Mouse (Mus musculus) CH12.LX (cell line): ENCODE measurements around the gene Tmem121. TPM values are rescaled to one million over a fixed set of nuclear protein-coding genes. Genes with fewer than 3 reads are reported as not detected.
A peak's percentile ranks its signal among the peaks of the same experiment; 100 is the strongest.

ENCODE experiments used
- DNase-seq: peaks from one replicate; pipeline ENCODE4 v3.0.0-alpha.2; 2013; ENCODE audit errors: extremely low read depth
- H3K27ac ChIP-seq: 2 replicates; pipeline ENCODE4 v1.5.1; 2012; ENCODE audit warnings: low read depth, mild to moderate bottlenecking, control low read depth, moderate library complexity; ENCODE audit not compliant: insufficient read depth
- H3K27me3 ChIP-seq: replicated peaks from 2 replicates; pipeline ENCODE3; 2012; ENCODE audit warnings: inconsistent platforms
- H3K36me3 ChIP-seq, 2 experiments: replicated peaks in 1 of 2; 2 replicates each; pipeline versions ENCODE3 to v1.6.1; 2012; ENCODE audit warnings: inconsistent platforms in 1 of 2, low read length in 1 of 2, mild to moderate bottlenecking in 1 of 2, mixed read lengths in 1 of 2, moderate library complexity in 1 of 2; ENCODE audit not compliant: control insufficient read depth in 1 of 2, insufficient read depth in 1 of 2
- H3K4me1 ChIP-seq, 2 experiments: 2 replicates each; pipeline ENCODE4 v1.6.1; 2012; ENCODE audit warnings: inconsistent platforms in 1 of 2, moderate library complexity in 1 of 2; ENCODE audit not compliant: insufficient read depth in 2 of 2, control insufficient read depth in 1 of 2
- H3K4me2 ChIP-seq: 2 replicates; pipeline ENCODE4 v1.6.1; 2012; ENCODE audit warnings: low read depth, mild to moderate bottlenecking, control low read depth; ENCODE audit not compliant: poor library complexity, insufficient read depth, severe bottlenecking
- H3K4me3 ChIP-seq, 3 experiments: fragments of 150-350 bp in 1 of 3; sonication (generic) in 1 of 3; replicated peaks in 1 of 3; 2 replicates each; pipeline versions ENCODE3 to v1.5.1; 2011 to 2012; ENCODE audit warnings: low read depth in 2 of 3, low read length in 2 of 3, mild to moderate bottlenecking in 2 of 3, moderate library complexity in 2 of 3, control low read depth in 1 of 3, improper control_type of control experiment in 1 of 3, inconsistent platforms in 1 of 3, mixed read lengths in 1 of 3; ENCODE audit not compliant: poor library complexity in 1 of 3
- H3K79me2 ChIP-seq: replicated peaks from 2 replicates; pipeline ENCODE4 v1.6.1; 2012; ENCODE audit warnings: mild to moderate bottlenecking, moderate library complexity; ENCODE audit not compliant: control insufficient read depth, poor library complexity, insufficient read depth, severe bottlenecking; ENCODE audit errors: extremely low read depth
- H3K9ac ChIP-seq: 2 replicates; pipeline ENCODE4 v1.6.1; 2012; ENCODE audit warnings: low read depth, mild to moderate bottlenecking, control low read depth, moderate library complexity; ENCODE audit not compliant: insufficient read depth
- H3K9me3 ChIP-seq: replicated peaks from 2 replicates; pipeline ENCODE3; 2012; ENCODE audit warnings: low read length, inconsistent platforms, mixed read lengths
- BHLHE40 ChIP-seq: IDR thresholded peaks from 2 replicates; pipeline ENCODE4 v1.6.1; 2011; ENCODE audit warnings: mild to moderate bottlenecking, low read depth, low read length, improper control_type of control experiment
- CTCF ChIP-seq, 2 experiments: IDR thresholded peaks in 1 of 2; conservative IDR thresholded peaks in 1 of 2; 2 replicates each; pipeline ENCODE4 v1.5.1; 2011 to 2012; ENCODE audit warnings: low read depth in 2 of 2, low read length in 2 of 2, improper control_type of control experiment in 1 of 2, inconsistent platforms in 1 of 2, mild to moderate bottlenecking in 1 of 2, moderate library complexity in 1 of 2
- E2F4 ChIP-seq: IDR thresholded peaks from 2 replicates; pipeline ENCODE4 v1.6.1; 2011; ENCODE audit warnings: low read depth, low read length, improper control_type of control experiment; ENCODE audit not compliant: insufficient replicate concordance
- ELF1 ChIP-seq: IDR thresholded peaks from 2 replicates; pipeline ENCODE4 v1.6.1; 2014; ENCODE audit warnings: low read depth, mild to moderate bottlenecking, inconsistent platforms, low read length, improper control_type of control experiment
- ETS1 ChIP-seq: conservative IDR thresholded peaks from 2 replicates; pipeline ENCODE4 v1.6.1; 2012; ENCODE audit warnings: low read depth, mild to moderate bottlenecking, inconsistent platforms, low read length, improper control_type of control experiment, moderate library complexity
- IRF4 ChIP-seq: IDR thresholded peaks from 2 replicates; pipeline ENCODE4 v1.6.1; 2014; ENCODE audit warnings: low read depth, mild to moderate bottlenecking, inconsistent platforms, low read length, improper control_type of control experiment
- MAX ChIP-seq: IDR thresholded peaks from 2 replicates; pipeline ENCODE4 v1.6.1; 2011; ENCODE audit warnings: low read length, improper control_type of control experiment
- MXI1 ChIP-seq: IDR thresholded peaks from 2 replicates; pipeline ENCODE4 v1.6.1; 2011; ENCODE audit warnings: mild to moderate bottlenecking, low read depth, low read length, improper control_type of control experiment
- MYC ChIP-seq: IDR thresholded peaks from 2 replicates; pipeline ENCODE4 v1.6.1; 2011; ENCODE audit warnings: low read depth, mild to moderate bottlenecking, improper control_type of control experiment, low read length
- NELFE ChIP-seq: IDR thresholded peaks from 2 replicates; pipeline ENCODE4 v1.6.1; 2011; ENCODE audit warnings: low read depth, low read length, improper control_type of control experiment
- NRF1 ChIP-seq: IDR thresholded peaks from 2 replicates; pipeline ENCODE4 v1.6.1; 2014; ENCODE audit warnings: low read depth, mild to moderate bottlenecking, inconsistent platforms, low read length, improper control_type of control experiment, moderate library complexity
- PAX5 ChIP-seq: IDR thresholded peaks from 2 replicates; pipeline ENCODE4 v1.6.1; 2012; ENCODE audit warnings: low read length, inconsistent platforms, mixed read lengths
- RAD21 ChIP-seq: IDR thresholded peaks from 2 replicates; pipeline ENCODE4 v1.6.1; 2011; ENCODE audit warnings: low read depth, mild to moderate bottlenecking, low read length, improper control_type of control experiment, moderate library complexity
- RCOR1 ChIP-seq: conservative IDR thresholded peaks from 2 replicates; pipeline ENCODE4 v1.6.1; 2012; ENCODE audit warnings: low read depth, mild to moderate bottlenecking, inconsistent platforms, low read length, improper control_type of control experiment
- SMC3 ChIP-seq: IDR thresholded peaks from 2 replicates; pipeline ENCODE4 v1.6.1; 2011; ENCODE audit warnings: low read depth, low read length, improper control_type of control experiment
- TBP ChIP-seq: conservative IDR thresholded peaks from 2 replicates; pipeline ENCODE4 v1.6.1; 2011; ENCODE audit warnings: low read depth, low read length, improper control_type of control experiment
- TCF12 ChIP-seq: IDR thresholded peaks from 2 replicates; pipeline ENCODE4 v1.6.1; 2014; ENCODE audit warnings: low read depth, mild to moderate bottlenecking, inconsistent platforms, low read length, improper control_type of control experiment
- UBTF ChIP-seq: IDR thresholded peaks from 2 replicates; pipeline ENCODE4 v1.6.1; 2012; ENCODE audit warnings: low read depth, mild to moderate bottlenecking, inconsistent platforms, low read length, improper control_type of control experiment, moderate library complexity
- USF2 ChIP-seq: conservative IDR thresholded peaks from 2 replicates; pipeline ENCODE4 v1.6.1; 2011; ENCODE audit warnings: low read depth, low read length, improper control_type of control experiment
- dilution Hi-C: fragments of 300-500 bp; cut with MboI; formaldehyde crosslinking; loops from 2 replicates; pipeline ENCODE4 v1.14.3; 2020; ENCODE audit warnings: low sequenced_read_pairs; ENCODE audit not compliant: extremely low pct_unique_long_range_greater_than_20kb, extremely low pct_ligation_motif_present
- in situ Hi-C: fragments of 300-500 bp; cut with MboI; formaldehyde crosslinking; loops from 3 replicates; pipeline ENCODE4 v1.14.3; 2019; ENCODE audit warnings: low sequenced_read_pairs, low pct_ligation_motif_present, low pct_unique_long_range_greater_than_20kb, mixed read lengths
- polyA plus RNA-seq: library from polyadenylated mRNA; unstranded; fragments of >175 nt; gene quantifications from 2 replicates; pipeline ENCODE4 v1.2.1, GENCODE M21; 2012; ENCODE audit warnings: low read depth; ENCODE audit not compliant: insufficient read length
- total RNA-seq, 2 experiments: library from RNA; depleted of rRNA; stranded (reverse); fragments of 300-350 nt in 1 of 2; fragments of >200 nt in 1 of 2; gene quantifications; 2 replicates each; pipeline ENCODE4 v1.2.3; 2012 to 2014

Gene Tmem121
- total and polyA plus RNA-seq, 3 experiments, result not detected

DNA sequence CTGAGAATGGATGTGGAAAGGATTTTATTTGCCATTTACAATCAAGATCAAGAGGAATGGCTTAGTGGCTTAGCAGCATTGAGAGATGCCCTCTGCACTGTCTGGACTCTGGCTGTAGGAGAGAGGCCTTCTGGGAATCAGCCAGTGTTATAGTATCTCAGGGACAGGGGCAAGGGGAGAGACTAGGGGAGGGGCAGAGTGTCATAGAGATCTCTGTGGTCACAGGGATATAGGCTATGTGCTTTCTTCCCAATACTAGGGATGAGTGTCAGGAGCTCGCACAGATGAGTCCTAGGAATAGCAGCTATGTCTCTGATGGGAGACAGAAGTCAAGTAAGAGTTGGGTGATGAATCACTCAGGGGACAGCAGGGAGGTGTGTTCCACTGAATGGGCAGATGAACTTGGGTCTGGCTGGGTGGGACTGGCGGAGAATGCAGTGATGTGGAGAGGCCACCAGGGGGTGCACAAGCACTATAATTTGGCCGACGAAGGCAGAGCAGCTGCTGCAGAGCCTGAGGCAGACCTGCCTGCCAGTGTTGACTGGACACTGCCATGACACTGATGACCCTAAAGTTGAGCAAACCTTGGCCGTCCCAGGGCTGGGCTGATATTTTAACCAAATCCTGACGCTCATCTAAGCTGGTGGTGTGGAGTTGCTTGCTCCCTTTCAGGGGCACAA, 30.1 kb downstream of the Tmem121 start (continued):
- TF ChIP-seq BHLHE40, result no peak
- no peak for TF ChIP-seq MAX
- no peak for TF ChIP-seq NRF1
- TF ChIP-seq SMC3, result peak; percentile 80
- TF ChIP-seq CTCF (conservative IDR thresholded peaks at IDR 0.05 in 1 of 2, IDR thresholded peaks at IDR 0.05 in 1 of 2; ENCODE audit: low read depth in 2 of 2, low read length in 2 of 2), result peak; percentile 76 to 95
- no peak for TF ChIP-seq TBP
- TF ChIP-seq ETS1, result no peak
- TF ChIP-seq RCOR1, result no peak
- no peak for TF ChIP-seq USF2
- no peak for TF ChIP-seq MXI1
- no peak for TF ChIP-seq E2F4

GRCm38 (mm10) chr12:113217306-113218242, 31.8 kb downstream of the Tmem121 start:
- no peaks in the 10 kb centered on the region for H3K79me2 ChIP-seq
- no peaks in the 10 kb centered on the region for H3K9me3 ChIP-seq
- H3K4me3 ChIP-seq, result no peak overlapping the region
- peak; percentile 92 for DNase-seq
- H3K27me3 ChIP-seq, result peaks cover 18% of the 10 kb centered on the region
- peak; percentile 84 for TF ChIP-seq RAD21
- 0 out of 2 replicates have a peak, but pooled peaks have one; percentile 13 for TF ChIP-seq NELFE
- TF ChIP-seq IRF4, result no peak
- TF ChIP-seq MYC, result 0 out of 2 replicates have a peak, but pooled peaks have one; percentile 27
- TF ChIP-seq ELF1, result peak; percentile 46; the same call in 1 of the 2 replicates
- no peak for TF ChIP-seq UBTF
- peak; percentile 78 for TF ChIP-seq SMC3
- peak; percentile 71; the same call in 1 of the 2 replicates for TF ChIP-seq MAX
- TF ChIP-seq MXI1, result peak; percentile 49; the same call in 1 of the 2 replicates
- peak; percentile 39; the same call in 1 of the 2 replicates for TF ChIP-seq TCF12
- TF ChIP-seq PAX5, result no peak
- TF ChIP-seq NRF1, result 0 out of 2 replicates have a peak, but pooled peaks have one; percentile 4
- peak; percentile 92 to 96 for TF ChIP-seq CTCF (conservative IDR thresholded peaks at IDR 0.05 in 1 of 2, IDR thresholded peaks at IDR 0.05 in 1 of 2; ENCODE audit: low read depth in 2 of 2, low read length in 2 of 2)
- no peak overlapping the region for H3K27ac ChIP-seq
- dilution Hi-C loops, result no loop called here
- no peaks in the 10 kb centered on the region for H3K36me3 ChIP-seq
- peak overlapping the region; percentile 39 for H3K4me2 ChIP-seq
- in situ Hi-C loops, result loop anchor here (25.0 kb wide), 1 partner anchor 470 kb away; no protein-coding TSS in a partner anchor
- peaks cover 10 to 20% of the 10 kb centered on the region in 2 experiments for H3K4me1 ChIP-seq
- no peak overlapping the region for H3K9ac ChIP-seq
